Mouse (Mus musculus): ENCODE measurements around the gene Gcn1l1. TPM values are rescaled to one million over a fixed set of nuclear protein-coding genes. Genes with fewer than 3 reads are reported as not detected.

The Gcn1l1 gene
- polyA plus RNA-seq, 1 experiment from 2014 or later, result 20.9 TPM

DNA sequence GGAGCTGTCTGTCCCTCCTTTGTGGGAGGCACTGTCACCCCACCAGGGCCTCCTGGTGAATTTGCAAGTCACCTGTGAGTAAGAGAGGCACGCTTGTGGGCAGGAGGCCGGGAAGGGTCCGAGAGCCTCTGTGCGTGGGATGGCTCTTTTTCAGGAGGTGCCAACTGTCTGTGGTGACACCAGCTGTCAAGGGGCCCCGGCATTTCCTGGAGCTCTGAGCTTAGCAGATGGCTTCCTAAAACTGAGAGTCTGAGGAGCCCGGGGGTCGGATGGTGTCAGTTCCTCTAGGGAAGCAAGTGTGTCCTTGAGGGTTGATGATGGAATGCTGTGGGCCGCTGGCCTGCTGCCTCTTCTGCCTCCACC is 34.6 kb upstream of the Gcn1l1 start:
- Histone ChIP-seq H3K4me1 (ENCODE audit: control insufficient read depth, insufficient read depth, low read length) (peaks cover 76% of the 10 kb centered on the region), H3K4me3 (ENCODE audit: low read length) (no peak overlapping the region), H3K9ac (ENCODE audit: low read length) (peak overlapping the region; percentile 55), H3K9me3 (replicated peaks; ENCODE audit: control insufficient read depth, low read length) (no peaks in the 10 kb centered on the region), H3K4me2 (ENCODE audit: low read depth, low read length) (peak overlapping the region; percentile 41), H3K36me3 (ENCODE audit: control insufficient read depth, insufficient read depth) (no peaks in the 10 kb centered on the region), H3K27me3 (ENCODE audit: control insufficient read depth, insufficient read depth, low read length) (no peaks in the 10 kb centered on the region), H3K27ac (ENCODE audit: low read length) (peak overlapping the region; percentile 87)
- WGBS, result 39% methylated on average over 8 of the region's 8 CpGs
- ATAC-seq (replicated peaks; ENCODE audit: extremely low read depth, insufficient read depth, low FRiP score), result no peak

DNA sequence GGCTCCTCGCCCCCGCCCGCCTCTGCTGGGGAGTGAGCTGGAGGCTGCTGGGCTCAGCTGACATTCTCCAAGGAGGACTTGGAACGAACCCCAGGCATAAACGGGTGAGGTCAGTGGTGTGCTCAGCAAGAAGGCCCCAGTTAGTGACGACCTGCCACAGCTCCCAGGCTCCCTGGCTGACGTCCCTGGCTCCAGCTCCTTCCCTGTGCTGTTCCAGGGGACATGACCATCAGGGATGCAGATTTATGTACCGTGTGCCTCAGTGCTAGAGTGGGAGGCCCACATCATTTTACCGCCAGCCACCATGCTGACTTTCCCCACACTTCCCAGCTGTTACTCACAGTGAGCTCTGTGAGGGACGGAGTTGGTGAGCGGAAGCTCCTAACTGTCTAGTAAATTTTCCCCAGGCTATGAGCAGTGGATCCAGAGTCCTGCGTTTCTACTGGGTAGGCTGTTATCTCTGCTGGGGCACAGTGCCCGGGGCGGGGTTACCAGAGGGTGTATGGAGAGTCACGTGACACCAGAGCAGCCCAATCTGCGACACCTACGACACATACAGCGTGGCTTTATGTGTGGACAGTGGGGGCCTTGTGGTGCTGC is 33.3 kb upstream of the Gcn1l1 start:
- Histone ChIP-seq H3K9ac (ENCODE audit: low read length) (peak overlapping the region; percentile 62), H3K4me3 (ENCODE audit: low read length) (peak overlapping the region; percentile 4), H3K4me2 (ENCODE audit: low read depth, low read length) (peak overlapping the region; percentile 38), H3K9me3 (replicated peaks; ENCODE audit: control insufficient read depth, low read length) (no peaks in the 10 kb centered on the region), H3K27me3 (ENCODE audit: control insufficient read depth, insufficient read depth, low read length) (no peaks in the 10 kb centered on the region), H3K36me3 (ENCODE audit: control insufficient read depth, insufficient read depth) (no peaks in the 10 kb centered on the region), H3K27ac (ENCODE audit: low read length) (peak overlapping the region; percentile 87), H3K4me1 (ENCODE audit: control insufficient read depth, insufficient read depth, low read length) (peaks cover 75% of the 10 kb centered on the region)
- 18% methylated on average over 18 of the region's 18 CpGs for WGBS
- ATAC-seq (replicated peaks; ENCODE audit: extremely low read depth, insufficient read depth, low FRiP score), result peak; percentile 78

DNA sequence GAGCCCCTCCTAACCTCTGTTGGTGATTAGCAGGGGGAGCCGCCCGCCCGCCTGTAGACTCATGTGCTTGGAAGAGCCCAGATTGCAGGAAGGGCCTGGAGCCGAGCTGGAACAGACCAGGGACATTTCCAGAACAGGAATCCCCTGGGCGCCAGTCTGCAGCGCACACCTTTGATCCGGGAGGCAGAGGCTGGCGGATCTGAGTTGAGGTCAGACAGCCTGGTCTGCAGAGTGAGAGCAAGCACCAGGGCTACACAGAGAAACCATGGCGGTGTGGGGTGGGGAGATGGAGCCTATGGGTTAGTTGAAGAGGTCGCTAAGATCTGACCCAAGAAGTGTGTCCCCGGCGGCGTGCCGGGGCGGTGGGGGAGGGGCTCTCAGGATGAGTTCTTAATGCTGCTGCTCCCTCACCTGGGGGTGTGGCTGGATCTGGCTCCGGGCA is 30.7 kb upstream of the Gcn1l1 start:
- Histone ChIP-seq H3K4me3 (ENCODE audit: low read length) (no peak overlapping the region), H3K36me3 (ENCODE audit: control insufficient read depth, insufficient read depth) (no peaks in the 10 kb centered on the region), H3K4me2 (ENCODE audit: low read depth, low read length) (peak overlapping the region; percentile 33), H3K4me1 (ENCODE audit: control insufficient read depth, insufficient read depth, low read length) (peaks cover 79% of the 10 kb centered on the region), H3K27me3 (ENCODE audit: control insufficient read depth, insufficient read depth, low read length) (no peaks in the 10 kb centered on the region), H3K27ac (ENCODE audit: low read length) (peak overlapping the region; percentile 79), H3K9ac (ENCODE audit: low read length) (peak overlapping the region; percentile 49), H3K9me3 (replicated peaks; ENCODE audit: control insufficient read depth, low read length) (no peaks in the 10 kb centered on the region)
- WGBS, result 12% methylated on average over 16 of the region's 16 CpGs
- ATAC-seq (replicated peaks; ENCODE audit: extremely low read depth, insufficient read depth, low FRiP score), result peak; percentile 6; the same call in 1 of the 2 replicates

DNA sequence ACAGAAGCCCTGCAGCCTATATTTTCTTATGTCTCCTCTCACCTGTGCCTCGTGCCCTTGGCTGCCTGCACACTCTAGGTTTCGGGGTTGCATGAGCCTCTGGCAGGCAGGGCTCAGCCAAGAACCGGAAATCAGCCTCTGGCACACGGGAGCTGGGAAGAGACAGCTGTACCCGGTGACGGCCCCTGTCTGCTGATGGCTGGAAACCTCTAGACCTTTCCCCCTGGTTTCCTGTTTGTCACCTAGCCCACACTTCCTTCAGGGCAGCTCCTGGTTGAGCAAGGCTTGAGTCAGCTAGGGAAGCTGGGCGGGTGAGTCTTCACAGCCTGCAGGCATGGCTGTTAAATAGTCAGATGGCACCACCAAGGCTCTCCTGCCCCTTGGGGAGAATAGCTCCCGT is 30.2 kb upstream of the Gcn1l1 start:
- ATAC-seq (replicated peaks; ENCODE audit: extremely low read depth, insufficient read depth, low FRiP score), result no peak
- H3K9ac ChIP-seq (ENCODE audit: low read length), result peak overlapping the region; percentile 49

DNA sequence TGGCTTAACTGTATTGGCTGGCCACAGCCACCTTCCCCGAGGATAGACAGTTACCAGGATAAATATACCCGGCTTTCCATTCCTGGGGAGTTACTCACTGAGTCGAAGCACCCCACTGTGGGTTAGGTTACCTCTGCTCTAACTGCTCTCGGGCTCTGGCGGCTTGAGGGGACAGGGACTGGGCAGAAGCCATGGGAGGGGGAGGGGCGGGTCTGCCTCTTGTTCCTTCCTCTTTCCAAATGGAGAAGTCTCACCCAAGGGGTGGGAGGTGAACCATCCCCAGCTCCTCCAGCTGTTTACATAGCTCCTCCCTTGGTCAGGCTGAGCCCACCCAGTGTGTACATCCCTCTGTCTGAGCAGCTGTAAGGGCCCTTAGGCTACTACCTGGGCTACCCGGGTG is 29.4 kb upstream of the Gcn1l1 start:
- Histone ChIP-seq H3K4me2 (ENCODE audit: low read depth, low read length) (0 out of 2 replicates have a peak overlapping the region, but pooled peaks have one; percentile 4), H3K9ac (ENCODE audit: low read length) (peak overlapping the region; percentile 49), H3K27ac (ENCODE audit: low read length) (peak overlapping the region; percentile 79), H3K36me3 (ENCODE audit: control insufficient read depth, insufficient read depth) (no peaks in the 10 kb centered on the region), H3K9me3 (replicated peaks; ENCODE audit: control insufficient read depth, low read length) (no peaks in the 10 kb centered on the region), H3K4me3 (ENCODE audit: low read length) (no peak overlapping the region), H3K4me1 (ENCODE audit: control insufficient read depth, insufficient read depth, low read length) (peaks cover 66% of the 10 kb centered on the region), H3K27me3 (ENCODE audit: control insufficient read depth, insufficient read depth, low read length) (no peaks in the 10 kb centered on the region)
- ATAC-seq (replicated peaks; ENCODE audit: extremely low read depth, insufficient read depth, low FRiP score), result no peak
- 39% methylated on average over 7 of the region's 7 CpGs for WGBS

More for the DNA sequence above, 30.2 kb upstream of the Gcn1l1 start:
- Histone ChIP-seq H3K4me1 (ENCODE audit: control insufficient read depth, insufficient read depth, low read length) (peaks cover 73% of the 10 kb centered on the region), H3K9me3 (replicated peaks; ENCODE audit: control insufficient read depth, low read length) (no peaks in the 10 kb centered on the region), H3K27ac (ENCODE audit: low read length) (peak overlapping the region; percentile 79), H3K36me3 (ENCODE audit: control insufficient read depth, insufficient read depth) (no peaks in the 10 kb centered on the region), H3K27me3 (ENCODE audit: control insufficient read depth, insufficient read depth, low read length) (no peaks in the 10 kb centered on the region), H3K4me3 (ENCODE audit: low read length) (no peak overlapping the region), H3K4me2 (ENCODE audit: low read depth, low read length) (peak overlapping the region; percentile 33)
- 36% methylated on average over 8 of the region's 8 CpGs for WGBS

DNA sequence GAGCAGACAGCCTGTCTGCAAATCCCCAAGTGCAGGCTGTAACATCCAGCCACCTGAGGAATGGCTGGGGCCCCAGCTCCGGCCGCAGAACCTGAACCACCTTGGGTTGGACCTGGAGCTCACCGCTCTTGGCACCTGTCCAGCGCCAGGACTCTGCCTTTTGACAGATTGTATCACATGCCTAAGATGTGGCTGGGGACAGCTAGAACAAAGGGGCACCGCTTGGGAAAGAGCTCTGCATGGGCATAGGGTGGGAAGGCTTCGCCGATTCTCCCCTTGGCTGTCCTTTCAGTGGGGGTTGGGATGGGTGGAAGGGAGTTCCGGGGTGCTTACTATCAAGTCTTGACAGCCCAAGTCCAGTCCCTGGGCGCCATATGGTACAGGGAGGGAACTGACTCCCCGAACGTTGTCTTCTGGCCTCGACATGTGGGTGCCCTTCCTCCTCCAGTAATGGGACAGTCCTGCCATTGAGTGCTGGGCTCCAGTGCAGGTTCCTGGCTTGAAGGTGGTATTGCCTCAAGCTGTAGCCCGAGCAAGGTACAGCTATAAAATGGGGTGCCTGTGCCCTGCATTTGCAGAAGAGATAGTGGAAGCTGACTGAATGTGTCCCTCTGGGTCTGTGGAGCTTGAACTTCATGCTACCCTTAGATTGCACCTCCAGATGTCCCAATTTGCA is 26.9 kb upstream of the Gcn1l1 start:
- H3K27ac ChIP-seq (ENCODE audit: low read length), result peak overlapping the region; percentile 19; the same call in 1 of the 2 replicates
- no peak overlapping the region for H3K4me3 ChIP-seq (ENCODE audit: low read length)
- H3K36me3 ChIP-seq (ENCODE audit: control insufficient read depth, insufficient read depth), result no peaks in the 10 kb centered on the region
- H3K27me3 ChIP-seq (ENCODE audit: control insufficient read depth, insufficient read depth, low read length), result no peaks in the 10 kb centered on the region
- peak overlapping the region; percentile 14 for H3K4me2 ChIP-seq (ENCODE audit: low read depth, low read length)
- 52% methylated on average over 13 of the region's 13 CpGs for WGBS
- H3K4me1 ChIP-seq (ENCODE audit: control insufficient read depth, insufficient read depth, low read length), result peaks cover 51% of the 10 kb centered on the region
- ATAC-seq (replicated peaks; ENCODE audit: extremely low read depth, insufficient read depth, low FRiP score), result 0 out of 2 replicates have a peak, but pooled peaks have one; percentile 4
- H3K9me3 ChIP-seq (replicated peaks; ENCODE audit: control insufficient read depth, low read length), result no peaks in the 10 kb centered on the region
- H3K9ac ChIP-seq (ENCODE audit: low read length), result peak overlapping the region; percentile 51; the same call in 1 of the 2 replicates

DNA sequence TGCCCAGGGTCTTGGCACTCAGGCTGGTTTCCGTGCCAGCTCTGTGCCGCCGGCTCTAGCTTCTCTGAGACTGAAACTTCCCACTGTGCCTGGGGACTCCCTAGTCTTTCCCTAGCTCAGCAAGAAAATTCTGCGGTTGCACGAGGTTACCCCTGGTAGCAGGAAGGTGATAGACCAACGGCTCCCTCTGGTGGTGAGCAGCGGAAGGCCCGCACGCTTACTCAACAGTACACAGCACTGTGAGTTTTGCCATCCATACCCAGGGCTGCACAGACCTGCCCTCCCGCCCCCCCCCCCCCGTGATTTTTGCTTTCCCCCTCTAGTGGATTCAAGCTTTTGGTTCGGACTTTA is 26.4 kb upstream of the Gcn1l1 start:
- peak; percentile 57 for ATAC-seq (replicated peaks; ENCODE audit: extremely low read depth, insufficient read depth, low FRiP score)
- no peaks in the 10 kb centered on the region for H3K9me3 ChIP-seq (replicated peaks; ENCODE audit: control insufficient read depth, low read length)
- H3K27ac ChIP-seq (ENCODE audit: low read length), result peak overlapping the region; percentile 19; the same call in 1 of the 2 replicates
- no peaks in the 10 kb centered on the region for H3K36me3 ChIP-seq (ENCODE audit: control insufficient read depth, insufficient read depth)
- no peaks in the 10 kb centered on the region for H3K27me3 ChIP-seq (ENCODE audit: control insufficient read depth, insufficient read depth, low read length)
- H3K4me2 ChIP-seq (ENCODE audit: low read depth, low read length), result peak overlapping the region; percentile 14
- no peak overlapping the region for H3K4me3 ChIP-seq (ENCODE audit: low read length)
- WGBS, result under 1% methylated on average over 12 of the region's 12 CpGs
- peaks cover 53% of the 10 kb centered on the region for H3K4me1 ChIP-seq (ENCODE audit: control insufficient read depth, insufficient read depth, low read length)
- H3K9ac ChIP-seq (ENCODE audit: low read length), result peak overlapping the region; percentile 51; the same call in 1 of the 2 replicates

DNA sequence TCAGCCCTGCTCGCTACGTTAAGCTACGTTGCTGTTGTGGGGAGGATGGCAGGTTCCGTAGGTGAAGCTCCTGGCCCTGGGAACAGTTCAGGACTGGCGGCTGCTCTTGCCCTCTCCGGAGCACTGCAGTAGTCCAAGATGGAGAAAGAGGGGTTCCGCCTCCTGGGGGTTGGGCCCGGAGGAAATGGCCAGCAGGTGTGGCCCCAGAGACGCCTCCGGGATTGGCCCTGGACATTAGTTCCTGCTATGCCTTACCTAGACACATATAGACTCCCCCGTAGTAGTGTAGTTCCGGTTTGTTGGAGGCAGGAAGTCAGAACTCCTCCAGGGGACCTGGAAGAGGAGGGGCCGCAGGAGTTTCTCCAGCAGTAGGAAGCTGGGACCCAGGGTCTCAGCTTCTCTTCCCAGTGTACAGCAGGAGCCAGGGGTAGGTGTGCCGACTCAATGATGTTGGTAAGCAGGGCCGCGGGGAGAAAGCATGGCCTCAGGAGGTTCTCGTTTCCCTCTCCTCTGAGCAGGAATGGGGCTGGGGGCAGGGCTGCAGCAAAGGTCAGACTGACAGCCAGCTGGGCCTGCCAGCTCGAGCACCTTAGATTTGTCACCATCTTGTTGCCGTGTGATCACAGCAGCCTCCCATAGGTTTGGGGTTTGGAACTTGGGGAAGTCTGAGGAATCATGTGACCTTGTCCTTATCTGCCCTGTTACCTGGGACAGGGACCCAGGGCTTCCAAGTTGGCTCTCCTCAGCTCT is 22.2 kb upstream of the Gcn1l1 start:
- no peaks in the 10 kb centered on the region for H3K9me3 ChIP-seq (replicated peaks; ENCODE audit: control insufficient read depth, low read length)
- peak overlapping the region; percentile 46 for H3K9ac ChIP-seq (ENCODE audit: low read length)
- WGBS, result 48% methylated on average over 19 of the region's 19 CpGs
- H3K27ac ChIP-seq (ENCODE audit: low read length), result peak overlapping the region; percentile 92
- H3K4me2 ChIP-seq (ENCODE audit: low read depth, low read length), result peak overlapping the region; percentile 54
- ATAC-seq (replicated peaks; ENCODE audit: extremely low read depth, insufficient read depth, low FRiP score), result no peak
- peaks cover 40% of the 10 kb centered on the region for H3K4me1 ChIP-seq (ENCODE audit: control insufficient read depth, insufficient read depth, low read length)
- H3K4me3 ChIP-seq (ENCODE audit: low read length), result peak overlapping the region; percentile 18; the same call in 1 of the 2 replicates
- peaks cover 9% of the 10 kb centered on the region; the same call in 1 of the 2 replicates for H3K36me3 ChIP-seq (ENCODE audit: control insufficient read depth, insufficient read depth)
- H3K27me3 ChIP-seq (ENCODE audit: control insufficient read depth, insufficient read depth, low read length), result no peaks in the 10 kb centered on the region
